Comparison of ENCODE assay signal across 16 mouse cellular contexts in the genomic region with DNA sequence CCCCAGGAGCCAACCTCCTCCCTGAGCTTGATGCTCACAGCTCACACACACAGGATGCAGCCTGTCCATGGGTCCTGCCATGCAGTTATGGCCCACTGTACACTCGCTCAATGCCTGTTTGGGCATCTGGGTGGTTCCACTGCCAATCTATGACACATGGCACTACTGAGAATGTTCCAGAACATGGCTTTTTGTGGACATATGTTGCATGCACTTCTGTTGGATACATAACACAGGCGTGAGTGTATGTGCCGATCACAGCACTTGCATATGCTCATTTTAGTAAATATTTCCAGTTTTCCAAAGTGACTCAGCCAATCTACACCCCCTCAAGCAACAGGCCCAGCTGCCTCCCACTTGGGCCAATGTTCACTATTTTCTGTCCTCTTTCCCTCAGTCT. TPM values are rescaled to one million over a fixed set of nuclear protein-coding genes. Genes with fewer than 3 reads are reported as not detected.
A peak's percentile ranks its signal among the peaks of the same experiment; 100 is the strongest.
DNase-seq lines count a peak whose midpoint lies in the region; ATAC-seq lines count a peak whose summit lies in the region.
"Had no signal": no experiment of that assay in that cellular context is flagged by ENCODE, and none has a peak within 500 bp of the region (broad histone marks: within the 10 kb centered on the region; RNA-seq: fewer than 3 reads in every experiment).

No protein-coding gene starts in this region.

- no peaks in the 10 kb centered on the region for H3K9me3 ChIP-seq in limb, embryonic 11.5 days (ENCODE audit: control insufficient read depth, low read length)
- no peaks in the 10 kb centered on the region for H3K9me3 ChIP-seq in limb, embryonic 10.5 days (replicated peaks)
- H3K9me3 ChIP-seq: intestine, embryonic 15.5 days; midbrain, embryonic 13.5 days had no signal

- no peak overlapping the region for H3K4me3 ChIP-seq in limb, embryonic 11.5 days (ENCODE audit: low read depth, low read length)
- no peak overlapping the region for H3K4me3 ChIP-seq in limb, embryonic 10.5 days
- H3K4me3 ChIP-seq: intestine, embryonic 15.5 days; midbrain, embryonic 13.5 days had no signal

- no peak for ATAC-seq in limb, embryonic 11.5 days (ENCODE audit: insufficient number of reproducible peaks, low FRiP score, low TSS enrichment, low read depth)
- ATAC-seq: CD4-positive, CD25-positive, alpha-beta regulatory T cell, adult 4 months; intestine, embryonic 15.5 days; midbrain, embryonic 13.5 days; Patski had no signal

- no peak overlapping the region for H3K9ac ChIP-seq in limb, embryonic 11.5 days (ENCODE audit: low read length)
- H3K9ac ChIP-seq: intestine, embryonic 15.5 days; midbrain, embryonic 13.5 days had no signal

- DNase-seq in limb, embryonic 11.5 days (ENCODE audit: low spot score) = no peak
- no peak for DNase-seq in limb, embryonic 10.5 days (ENCODE audit: low spot score)
- DNase-seq in frontal cortex, postnatal 36 days (ENCODE audit: low spot score in 2 of 2) = peak; percentile 25 to 56
- peak; percentile 39 to 50 for DNase-seq in layer of hippocampus, postnatal 36 days
- peak; percentile 43 to 56 for DNase-seq in right cerebral cortex, adult 2 months (ENCODE audit: low spot score in 2 of 2)
- no peak for DNase-seq in thymus, postnatal 36 days
- DNase-seq in adrenal gland, adult 2 months = no peak
- DNase-seq in cerebellum, adult 9-11 months = no peak
- DNase-seq: adrenal gland, postnatal 10 days; cerebellum, adult 18-20 months; kidney, postnatal 4 days had no signal

- H3K4me2 ChIP-seq in limb, embryonic 11.5 days (ENCODE audit: low read depth, severe bottlenecking) = no peak overlapping the region
- H3K4me2 ChIP-seq: intestine, embryonic 15.5 days; midbrain, embryonic 13.5 days had no signal

- no peaks in the 10 kb centered on the region; the same call in 1 of the 2 replicates for H3K36me3 ChIP-seq in limb, embryonic 11.5 days (ENCODE audit: control insufficient read depth, insufficient read depth, low read length)
- H3K36me3 ChIP-seq in limb, embryonic 10.5 days = peaks cover 3% of the 10 kb centered on the region; the same call in 1 of the 2 replicates
- H3K36me3 ChIP-seq: intestine, embryonic 15.5 days; midbrain, embryonic 13.5 days had no signal

- 96% methylated on average over 3 of the region's 3 CpGs for WGBS in limb, embryonic 11.5 days
- WGBS in limb, embryonic 10.5 days = 97% methylated on average over 3 of the region's 3 CpGs

- peaks cover 8% of the 10 kb centered on the region; the same call in 1 of the 2 replicates for H3K4me1 ChIP-seq in limb, embryonic 11.5 days (ENCODE audit: control insufficient read depth, insufficient read depth, low read length)
- H3K4me1 ChIP-seq in limb, embryonic 10.5 days = peaks cover 24% of the 10 kb centered on the region

- peak overlapping the region; percentile 56; the same call in 1 of the 2 replicates for H3K27ac ChIP-seq in limb, embryonic 11.5 days (replicated peaks; ENCODE audit: low read depth, low read length)
- H3K27ac ChIP-seq in limb, embryonic 10.5 days = no peak overlapping the region
- H3K27ac ChIP-seq: intestine, embryonic 15.5 days; midbrain, embryonic 13.5 days; stomach, postnatal 0 days had no signal

- H3K27me3 ChIP-seq in limb, embryonic 11.5 days (ENCODE audit: control insufficient read depth, insufficient read depth, low read length) = no peaks in the 10 kb centered on the region
- H3K27me3 ChIP-seq in limb, embryonic 10.5 days (ENCODE audit: low read depth, poor library complexity, severe bottlenecking) = no peaks in the 10 kb centered on the region
- H3K27me3 ChIP-seq: intestine, embryonic 15.5 days; midbrain, embryonic 13.5 days; Patski had no signal

RNA-seq across cellular contexts. Expression of a gene that starts 17.4 kb away (rescaled TPM):
- polyA plus RNA-seq in limb, embryonic 11.5 days (2014; fragmentation: Nextera tagmentation; extraction: Ambion mirVana) = 9.7 and 10.1 TPM in 2 replicates
- polyA plus RNA-seq in limb, embryonic 10.5 days (2016; fragmentation: Nextera tagmentation; extraction: Ambion mirVana) = 22.4 and 25.4 TPM in 2 replicates
- 10 to 100 TPM; 11.4 to 11.6 TPM for total RNA-seq in layer of hippocampus, postnatal 36 days (2021)
- 10 to 100 TPM; 13.9 to 19.1 TPM for total RNA-seq in adrenal gland, adult 2 months (2021)
- polyA plus RNA-seq in adrenal gland, adult 2 months (2012; rRNA removed) = 12.4 and 12.8 TPM in 2 replicates

RNA-seq across cellular contexts. Expression of a gene that starts 40.0 kb away (rescaled TPM):
- polyA plus RNA-seq in limb, embryonic 11.5 days (2014; fragmentation: Nextera tagmentation; extraction: Ambion mirVana) = 23.5 and 27.3 TPM in 2 replicates
- polyA plus RNA-seq in limb, embryonic 10.5 days (2016; fragmentation: Nextera tagmentation; extraction: Ambion mirVana) = 22.2 and 24.1 TPM in 2 replicates
- total RNA-seq in layer of hippocampus, postnatal 36 days (2021) = 1 to 10 TPM; 9.6 to 9.9 TPM
- 10 to 100 TPM in 1 of 2 experiments, 1 to 10 TPM in 1; 9.2 to 22.6 TPM for total RNA-seq in adrenal gland, adult 2 months (2021)
- 9.6 and 10.1 TPM in 2 replicates for polyA plus RNA-seq in adrenal gland, adult 2 months (2012; rRNA removed)

RNA-seq across cellular contexts. Expression of a gene that starts 47.5 kb away (rescaled TPM):
- 210 and 212 TPM in 2 replicates for polyA plus RNA-seq in limb, embryonic 11.5 days (2014; fragmentation: Nextera tagmentation; extraction: Ambion mirVana)
- 201 and 231 TPM in 2 replicates for polyA plus RNA-seq in limb, embryonic 10.5 days (2016; fragmentation: Nextera tagmentation; extraction: Ambion mirVana)
- 10 to 100 TPM; 89.9 to 95.7 TPM for total RNA-seq in layer of hippocampus, postnatal 36 days (2021)
- 100 to 1,000 TPM; 161 to 186 TPM for total RNA-seq in adrenal gland, adult 2 months (2021)
- 86.3 and 128 TPM in 2 replicates for polyA plus RNA-seq in adrenal gland, adult 2 months (2012; rRNA removed)

RNA-seq across cellular contexts. Expression of a gene that starts 50.2 kb away (rescaled TPM):
- polyA plus RNA-seq in limb, embryonic 11.5 days (2014; fragmentation: Nextera tagmentation; extraction: Ambion mirVana) = 58.1 and 58.8 TPM in 2 replicates
- polyA plus RNA-seq in limb, embryonic 10.5 days (2016; fragmentation: Nextera tagmentation; extraction: Ambion mirVana) = 66.8 and 71.8 TPM in 2 replicates
- 1 to 10 TPM; 4.0 to 5.6 TPM for total RNA-seq in layer of hippocampus, postnatal 36 days (2021)
- 10 to 100 TPM; 15.0 to 18.2 TPM for total RNA-seq in adrenal gland, adult 2 months (2021)
- 5.1 and 6.3 TPM in 2 replicates for polyA plus RNA-seq in adrenal gland, adult 2 months (2012; rRNA removed)

RNA-seq across cellular contexts. Expression of a gene that starts 50.3 kb away (rescaled TPM):
- polyA plus RNA-seq in limb, embryonic 11.5 days (2014; fragmentation: Nextera tagmentation; extraction: Ambion mirVana) = 51.5 and 57.4 TPM in 2 replicates
- 68.7 and 68.9 TPM in 2 replicates for polyA plus RNA-seq in limb, embryonic 10.5 days (2016; fragmentation: Nextera tagmentation; extraction: Ambion mirVana)
- total RNA-seq in layer of hippocampus, postnatal 36 days (2021) = 10 to 100 TPM; 15.2 to 16.3 TPM
- total RNA-seq in adrenal gland, adult 2 months (2021) = 10 to 100 TPM; 12.4 to 20.5 TPM
- 15.8 and 21.0 TPM in 2 replicates for polyA plus RNA-seq in adrenal gland, adult 2 months (2012; rRNA removed)

Comparison
In these comparisons a context has a peak if more than half of its experiments do, and no peak if none do; other contexts are left out.
1. DNase-seq: peak in frontal cortex, postnatal 36 days (2 of 2), layer of hippocampus, postnatal 36 days (2 of 2) and right cerebral cortex, adult 2 months (2 of 2); none in limb, embryonic 11.5 days (single experiment), limb, embryonic 10.5 days (single experiment), thymus, postnatal 36 days (0 of 2), adrenal gland, adult 2 months (single experiment) and cerebellum, adult 9-11 months (single experiment).